Mouse (Mus musculus): Measurements from ENCODE around the gene Slc1a7.

- TF ChIP-seq EP300 (IDR thresholded peaks at IDR 0.05; ENCODE audit: low read depth) = no peak
- TF ChIP-seq CTCF (IDR thresholded peaks at IDR 0.05; ENCODE audit: low read depth) = no peak
These were observed 84.5 kb downstream of the Slc1a7 start for GRCm38 (mm10) chr4:108052673-108053072.
